Mouse (Mus musculus): ENCODE measurements around the gene Coro7. TPM values are rescaled to one million over a fixed set of nuclear protein-coding genes. Genes with fewer than 3 reads are reported as not detected.

The Coro7 gene
- total RNA-seq, 2 experiments from 2014 or later: 9.6 to 14.6 TPM

- ATAC-seq (replicated peaks; ENCODE audit: low FRiP score, poor library complexity, severe bottlenecking): peak; percentile 69
Observed at GRCm38 (mm10) chr16:4629950-4630349, 49.6 kb downstream of the Coro7 start.

GRCm38 (mm10) chr16:4628898-4629419 is 50.6 kb downstream of the Coro7 start:
- no peak for ATAC-seq (replicated peaks; ENCODE audit: low FRiP score, poor library complexity, severe bottlenecking)

- no peak for ATAC-seq (replicated peaks; ENCODE audit: low FRiP score, poor library complexity, severe bottlenecking)
Observed at GRCm38 (mm10) chr16:4627105-4627504, 52.5 kb downstream of the Coro7 start.

GRCm38 (mm10) chr16:4624481-4625110 is 55.0 kb downstream of the Coro7 start, which contains the start of gene Pam16:
Pam16 (minus strand) TSS chr16:4624988.
- peak; percentile 97 for ATAC-seq (replicated peaks; ENCODE audit: low FRiP score, poor library complexity, severe bottlenecking)

- ATAC-seq (replicated peaks; ENCODE audit: low FRiP score, poor library complexity, severe bottlenecking): 0 out of 2 replicates have a peak, but pooled peaks have one; percentile 4
Observed at GRCm38 (mm10) chr16:4624074-4624473, 55.5 kb downstream of the Coro7 start.

GRCm38 (mm10) chr16:4616829-4617228 is 62.7 kb downstream of the Coro7 start:
- ATAC-seq (replicated peaks; ENCODE audit: low FRiP score, poor library complexity, severe bottlenecking): no peak

GRCm38 (mm10) chr16:4615297-4615696 is 64.3 kb downstream of the Coro7 start:
- no peak for ATAC-seq (replicated peaks; ENCODE audit: low FRiP score, poor library complexity, severe bottlenecking)

GRCm38 (mm10) chr16:4614639-4615038 is 64.9 kb downstream of the Coro7 start:
- no peak for ATAC-seq (replicated peaks; ENCODE audit: low FRiP score, poor library complexity, severe bottlenecking)

GRCm38 (mm10) chr16:4613736-4614135 is 65.8 kb downstream of the Coro7 start:
- ATAC-seq (replicated peaks; ENCODE audit: low FRiP score, poor library complexity, severe bottlenecking): no peak

- no peak for ATAC-seq (replicated peaks; ENCODE audit: low FRiP score, poor library complexity, severe bottlenecking)
Observed at GRCm38 (mm10) chr16:4611676-4612075, 67.9 kb downstream of the Coro7 start.

- ATAC-seq (replicated peaks; ENCODE audit: low FRiP score, poor library complexity, severe bottlenecking): no peak
Observed at GRCm38 (mm10) chr16:4611193-4611592, 68.4 kb downstream of the Coro7 start.

GRCm38 (mm10) chr16:4608532-4609059 is 71.0 kb downstream of the Coro7 start:
- no peak for ATAC-seq (replicated peaks; ENCODE audit: low FRiP score, poor library complexity, severe bottlenecking)

- peak; percentile 77 for ATAC-seq (replicated peaks; ENCODE audit: low FRiP score, poor library complexity, severe bottlenecking)
Observed at GRCm38 (mm10) chr16:4607818-4608531, 71.6 kb downstream of the Coro7 start.

GRCm38 (mm10) chr16:4606431-4607084 is 73.0 kb downstream of the Coro7 start:
- ATAC-seq (replicated peaks; ENCODE audit: low FRiP score, poor library complexity, severe bottlenecking): no peak

- ATAC-seq (replicated peaks; ENCODE audit: low FRiP score, poor library complexity, severe bottlenecking): no peak
Observed at GRCm38 (mm10) chr16:4605514-4606131, 74.0 kb downstream of the Coro7 start.

GRCm38 (mm10) chr16:4604293-4604837 is 75.2 kb downstream of the Coro7 start:
- ATAC-seq (replicated peaks; ENCODE audit: low FRiP score, poor library complexity, severe bottlenecking): no peak

- ATAC-seq (replicated peaks; ENCODE audit: low FRiP score, poor library complexity, severe bottlenecking): no peak
Observed at GRCm38 (mm10) chr16:4603453-4603837, 76.1 kb downstream of the Coro7 start.

GRCm38 (mm10) chr16:4602766-4603452 is 76.7 kb downstream of the Coro7 start:
- ATAC-seq (replicated peaks; ENCODE audit: low FRiP score, poor library complexity, severe bottlenecking): no peak

- no peak for ATAC-seq (replicated peaks; ENCODE audit: low FRiP score, poor library complexity, severe bottlenecking)
Observed at GRCm38 (mm10) chr16:4602189-4602588, 77.4 kb downstream of the Coro7 start.

Data from erythroblast, adult 5-6 weeks (primary cell).